Mouse (Mus musculus) cerebellum, postnatal 4 days (tissue): ENCODE data around the gene Gm49380.
"Not testable (repeated sequence)": the region's sequence is repeated elsewhere in the genome, so short reads cannot be mapped to it uniquely, and the experiment has no call there.

Experiments
- DNase-seq, 2 experiments: peaks; one replicate each; pipeline ENCODE4 v3.0.0; 2022; ENCODE audit warnings: low spot score in 2 of 2, mixed read lengths in 1 of 2

Gm49380 gene

DNA sequence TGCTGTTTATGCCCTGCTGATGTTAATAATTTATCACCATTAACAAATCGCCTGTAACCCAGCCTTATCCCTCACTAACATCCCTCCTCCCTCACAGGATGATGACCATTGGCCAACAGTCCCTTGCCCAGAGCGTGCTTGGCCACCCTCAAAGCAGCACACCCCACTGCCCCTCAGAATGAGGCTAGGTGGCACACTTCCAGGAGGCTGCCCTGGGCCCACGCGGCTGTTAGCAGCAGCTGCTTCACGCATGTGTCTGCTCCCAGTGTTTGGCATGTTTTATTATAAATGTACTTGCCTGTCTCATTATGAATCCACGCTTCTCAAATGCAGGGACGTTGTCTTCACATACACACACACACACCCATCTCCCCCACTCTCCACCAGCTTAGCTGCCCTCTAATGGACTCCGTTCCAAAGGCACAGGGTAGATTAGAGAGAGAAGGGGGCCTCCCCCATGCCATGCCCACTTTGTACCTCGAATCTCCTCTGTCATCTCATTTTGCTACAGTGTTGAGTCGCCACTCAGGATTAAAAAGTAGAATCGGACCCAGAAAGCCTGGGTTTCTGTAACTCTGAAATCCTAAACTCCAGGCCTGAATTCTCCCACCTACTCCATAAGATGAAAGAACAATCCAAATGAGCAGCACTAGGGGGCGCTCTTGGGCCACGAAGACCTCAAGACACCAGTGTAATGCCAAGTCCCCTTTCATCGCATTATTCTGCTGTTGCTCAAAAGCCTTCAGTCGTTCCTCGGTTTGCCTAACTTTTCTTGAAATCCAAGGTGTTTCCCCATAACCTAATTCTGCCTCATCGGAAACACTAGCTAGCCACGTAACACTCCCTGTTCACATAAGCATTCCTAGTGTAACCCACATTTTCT lies 12.5 kb upstream of the Gm49380 start:
- DNase-seq: peak; percentile 76 to 88

DNA sequence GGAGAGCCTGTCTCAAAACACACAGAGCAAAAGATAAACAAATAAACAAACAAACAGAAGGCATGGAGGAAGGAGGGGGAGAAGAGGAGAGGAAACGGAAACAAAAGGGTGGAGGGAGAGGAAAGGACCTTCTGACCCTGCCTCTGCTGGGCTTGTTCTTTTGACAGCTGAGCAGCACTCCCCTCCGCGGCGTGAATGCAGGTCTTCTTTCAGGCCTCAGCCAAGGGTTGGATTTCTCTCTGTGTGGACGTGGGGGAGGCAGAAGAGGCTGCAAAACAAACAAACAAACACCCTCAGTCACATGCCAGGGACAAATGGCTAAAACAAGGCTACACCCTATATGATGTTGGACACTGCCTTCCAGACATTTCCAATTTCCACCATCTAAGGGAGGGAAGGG lies 11.7 kb upstream of the Gm49380 start:
- DNase-seq: no peak

- DNase-seq: no peak
Observed at GRCm38 (mm10) chr9:44124317-44124716, 11.0 kb upstream of the Gm49380 start.

DNA sequence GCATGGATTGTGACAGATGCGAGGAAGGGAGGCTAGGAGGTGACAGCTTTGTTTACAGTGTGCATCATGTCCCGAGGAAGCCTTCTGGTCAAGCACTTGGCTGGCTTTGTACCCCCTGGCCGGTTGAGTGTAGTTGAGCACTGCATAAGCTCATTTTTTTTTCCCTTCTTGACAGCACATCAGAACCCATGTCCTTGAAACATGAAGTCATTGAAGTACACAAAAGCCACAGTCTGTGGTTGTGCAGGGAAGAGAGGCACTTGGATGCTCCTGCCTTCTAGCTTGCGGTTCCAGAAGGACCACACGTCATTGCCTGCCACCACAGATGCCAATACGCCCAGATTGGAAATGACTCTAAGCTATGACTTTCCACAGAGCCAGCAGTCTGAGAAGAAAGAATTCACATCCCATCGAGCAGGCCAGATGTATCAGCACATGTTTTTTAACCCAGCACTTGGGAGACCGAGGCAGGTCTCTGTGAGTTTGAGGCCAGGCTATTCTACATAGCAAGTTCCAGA lies 6.7 kb upstream of the Gm49380 start:
- DNase-seq: no peak

- peak in 1 of 2 experiments; percentile 29 for DNase-seq
Observed at GRCm38 (mm10) chr9:44119011-44119410, 5.7 kb upstream of the Gm49380 start.

DNA sequence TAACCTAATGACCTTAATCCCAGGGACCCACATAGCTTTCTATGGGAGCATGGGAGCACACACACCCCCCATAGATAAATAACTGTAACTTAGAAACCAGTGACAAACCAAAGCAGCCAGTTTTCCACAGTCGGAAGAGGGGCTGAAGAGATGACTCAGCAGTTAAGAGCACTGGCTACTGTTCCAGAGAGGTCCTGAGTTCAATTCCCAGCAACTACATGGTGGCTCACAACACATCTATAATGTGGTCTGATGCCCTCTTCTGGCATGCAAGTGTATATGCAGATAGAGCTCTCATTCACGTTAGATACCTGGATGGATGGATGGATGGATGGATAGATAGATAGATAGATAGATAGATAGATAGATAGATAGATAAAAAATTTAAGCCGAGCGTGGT lies 2.9 kb upstream of the Gm49380 start:
- no peak for DNase-seq

GRCm38 (mm10) chr9:44115599-44115998 lies 2.3 kb upstream of the Gm49380 start:
- no peak for DNase-seq

DNA sequence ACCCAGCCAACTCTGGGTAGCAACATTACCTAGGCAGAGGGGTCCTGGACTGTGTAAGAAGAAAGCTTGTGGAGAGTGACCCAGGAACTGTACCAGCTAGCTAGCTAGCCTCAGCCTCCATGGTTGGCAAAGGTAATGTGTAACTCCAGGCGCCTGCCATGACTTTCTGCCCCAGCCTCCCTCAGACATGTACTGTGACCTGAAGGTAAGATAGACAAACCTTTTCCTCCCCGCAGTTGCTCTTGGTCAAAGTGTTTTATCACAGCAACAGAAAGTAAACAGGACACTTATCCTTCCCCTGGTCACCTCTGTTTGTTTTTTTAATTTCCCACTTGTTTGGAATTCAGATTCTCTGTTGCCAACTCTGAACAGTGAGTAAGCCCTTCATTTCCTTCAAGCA lies 1.2 kb upstream of the Gm49380 start:
- DNase-seq: no peak

DNA sequence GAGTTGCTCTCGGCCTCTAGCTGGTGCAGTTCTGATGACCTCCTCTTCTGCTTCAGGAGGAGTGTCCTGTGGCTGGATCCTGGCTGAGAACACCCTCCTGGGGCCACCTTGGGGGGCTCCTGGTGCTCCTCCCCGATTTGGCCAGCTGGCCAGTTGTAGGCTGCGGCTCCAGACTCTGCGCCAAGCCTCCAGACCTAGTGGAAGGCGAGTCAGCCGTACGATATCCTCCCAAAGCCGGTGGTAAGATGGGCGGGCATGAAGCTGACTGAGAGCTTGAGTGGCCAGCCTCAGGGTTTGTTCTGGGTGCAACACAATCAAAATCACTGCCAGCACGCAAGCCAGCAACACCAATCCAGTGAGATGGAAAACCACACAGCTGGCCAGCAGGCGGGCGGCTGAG lies 1.4 kb downstream of the Gm49380 start:
- DNase-seq: not testable (repeated sequence)

DNA sequence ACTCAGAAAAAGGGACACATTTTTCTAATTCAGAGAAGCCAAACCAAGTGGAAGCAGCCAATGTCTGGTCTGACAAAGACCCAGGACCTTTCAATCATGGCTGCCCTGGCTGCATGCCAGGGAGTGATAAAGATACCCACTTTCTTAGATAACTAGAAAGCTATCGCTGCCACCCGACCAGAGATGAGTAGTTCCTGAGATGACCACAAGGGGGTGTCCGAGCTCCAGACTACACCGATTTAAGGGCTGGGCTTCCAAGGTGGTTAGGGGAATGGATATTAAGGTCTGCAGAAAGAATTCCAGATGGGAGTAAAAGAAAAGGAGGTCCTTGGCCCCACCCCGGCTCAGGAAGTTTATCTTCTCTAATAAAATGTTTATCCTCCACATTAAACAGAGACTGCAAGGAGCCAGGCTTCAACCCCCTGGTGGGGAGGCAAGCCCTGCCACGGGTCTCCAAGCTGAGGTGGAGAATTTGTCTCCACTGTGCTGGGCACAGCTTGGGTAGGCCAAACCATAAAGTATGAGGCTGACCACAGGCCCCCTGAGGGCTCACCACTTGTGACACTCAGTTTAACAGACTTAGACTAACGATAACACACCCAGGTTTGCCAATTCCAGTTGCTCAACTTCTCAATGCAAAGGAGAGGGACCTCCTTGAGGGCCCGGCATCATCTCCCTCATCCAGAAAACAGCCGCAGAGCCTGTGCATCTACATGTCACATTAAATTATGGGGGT lies 3.8 kb downstream of the Gm49380 start:
- DNase-seq: peak; percentile 72 to 86

DNA sequence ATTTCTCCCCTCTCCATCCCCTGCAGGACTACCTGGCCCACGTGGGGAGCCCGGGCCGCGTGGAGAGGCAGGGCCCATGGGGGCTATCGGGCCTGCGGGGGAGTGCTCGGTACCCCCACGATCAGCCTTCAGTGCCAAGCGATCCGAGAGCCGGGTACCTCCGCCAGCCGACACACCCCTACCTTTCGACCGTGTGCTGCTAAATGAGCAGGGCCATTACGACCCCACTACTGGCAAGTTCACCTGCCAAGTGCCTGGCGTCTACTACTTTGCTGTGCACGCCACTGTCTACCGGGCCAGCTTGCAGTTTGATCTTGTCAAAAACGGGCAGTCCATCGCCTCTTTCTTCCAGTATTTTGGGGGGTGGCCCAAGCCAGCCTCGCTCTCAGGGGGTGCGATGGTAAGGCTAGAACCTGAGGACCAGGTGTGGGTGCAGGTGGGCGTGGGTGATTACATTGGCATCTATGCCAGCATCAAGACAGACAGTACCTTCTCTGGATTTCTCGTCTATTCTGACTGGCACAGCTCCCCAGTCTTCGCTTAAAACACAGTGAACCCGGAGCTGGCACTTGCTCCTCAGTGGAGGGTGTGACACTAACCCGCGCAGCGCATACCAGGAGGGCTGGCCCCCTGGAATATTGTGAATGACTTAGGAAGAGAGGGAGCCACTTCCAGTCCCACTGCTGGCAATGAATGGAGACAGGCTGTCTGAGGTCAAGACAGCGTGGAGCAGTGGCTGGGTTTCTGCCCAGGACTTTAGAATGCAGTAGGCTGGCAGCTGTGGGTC lies 4.8 kb downstream of the Gm49380 start:
- no peak for DNase-seq

DNA sequence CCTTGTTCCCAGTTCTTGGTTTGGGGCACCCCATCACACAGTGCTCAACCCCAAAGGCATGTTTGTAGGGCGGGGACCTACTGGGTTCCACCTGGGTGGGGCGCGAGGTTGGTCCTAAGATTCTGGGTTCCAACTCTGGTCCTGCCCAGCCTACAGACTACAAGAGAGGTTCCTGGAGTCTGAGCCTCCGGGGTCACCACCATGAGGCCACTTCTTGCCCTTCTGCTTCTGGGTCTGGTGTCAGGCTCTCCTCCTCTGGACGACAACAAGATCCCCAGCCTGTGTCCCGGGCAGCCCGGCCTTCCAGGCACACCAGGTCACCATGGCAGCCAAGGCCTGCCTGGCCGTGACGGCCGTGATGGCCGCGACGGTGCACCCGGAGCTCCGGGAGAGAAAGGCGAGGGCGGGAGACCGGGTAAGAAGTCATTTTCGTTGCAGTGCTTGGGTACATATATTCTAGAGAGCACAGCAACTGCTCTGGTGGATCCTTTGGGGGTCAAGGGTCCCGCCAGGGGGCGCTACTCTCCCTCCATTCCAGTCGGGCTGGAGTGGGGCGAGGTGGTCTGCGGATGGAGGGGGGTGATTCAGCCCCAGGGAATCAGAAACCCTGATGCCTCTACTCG lies 5.6 kb downstream of the Gm49380 start:
- peak in 1 of 2 experiments; percentile 66 for DNase-seq

DNA sequence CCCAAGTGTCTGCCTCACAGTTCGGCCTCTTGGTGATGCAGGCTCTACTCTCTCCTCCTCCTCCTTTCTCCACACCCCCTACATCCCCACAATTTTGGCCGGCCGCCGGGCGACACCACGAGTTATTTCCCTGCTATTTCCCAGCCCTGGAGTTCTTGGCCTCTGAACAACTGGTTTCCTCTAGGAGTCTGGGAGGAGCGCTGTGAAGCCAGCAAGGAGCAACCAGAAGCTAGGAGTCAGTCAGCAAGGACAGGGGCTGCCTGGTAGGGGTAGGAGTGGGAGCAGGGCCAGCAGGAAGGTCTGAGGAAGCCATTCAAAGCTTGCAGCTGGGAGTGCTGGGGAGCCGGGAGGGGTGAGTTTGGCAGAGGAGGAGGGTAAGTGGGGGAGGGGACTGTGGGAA lies 6.2 kb downstream of the Gm49380 start, which contains the start of gene C1qtnf5:
TSS of gene C1qtnf5 (plus strand) at position 136 of the 400 bp plus-strand sequence.
- peak; percentile 67 to 72 for DNase-seq

DNA sequence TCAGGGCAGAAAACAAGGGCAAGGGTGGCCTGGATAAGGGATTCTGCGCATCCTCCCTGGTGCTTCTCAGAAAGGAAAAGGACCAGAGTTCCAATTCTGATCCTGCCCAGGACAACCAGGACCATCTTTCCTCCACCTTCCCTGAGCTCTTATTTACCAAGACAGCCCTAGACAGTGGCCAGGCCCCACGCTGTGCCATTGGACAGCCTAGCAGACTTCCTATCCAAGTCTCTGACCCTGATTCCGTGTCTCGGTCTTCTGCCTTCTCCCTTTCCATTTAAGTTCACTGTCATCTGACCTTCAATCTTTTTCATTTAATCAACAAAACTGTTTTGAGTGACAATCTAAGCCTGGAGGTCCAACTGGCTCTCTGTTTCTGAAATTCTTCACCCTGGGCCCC lies 6.7 kb downstream of the Gm49380 start:
- DNase-seq: no peak

DNA sequence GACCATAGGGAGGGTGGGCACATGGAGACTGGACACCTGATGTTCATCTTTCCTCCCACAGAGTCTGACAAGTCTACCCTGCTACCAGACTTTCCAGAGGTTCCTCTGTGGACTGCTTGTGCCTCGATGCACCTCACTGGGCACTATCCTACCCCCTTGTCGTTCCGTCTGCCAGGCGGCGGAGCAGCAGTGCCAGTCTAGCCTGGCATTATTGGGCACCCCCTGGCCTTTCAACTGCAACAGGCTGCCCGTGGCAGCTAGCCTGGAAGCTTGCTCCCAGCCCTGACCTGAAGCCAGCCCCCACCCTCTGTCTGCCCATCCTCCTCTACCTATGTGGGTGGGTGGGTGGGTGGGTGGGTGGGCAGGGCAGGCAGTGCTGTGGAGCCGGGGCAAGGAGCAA lies 7.1 kb downstream of the Gm49380 start:
- no peak for DNase-seq

DNA sequence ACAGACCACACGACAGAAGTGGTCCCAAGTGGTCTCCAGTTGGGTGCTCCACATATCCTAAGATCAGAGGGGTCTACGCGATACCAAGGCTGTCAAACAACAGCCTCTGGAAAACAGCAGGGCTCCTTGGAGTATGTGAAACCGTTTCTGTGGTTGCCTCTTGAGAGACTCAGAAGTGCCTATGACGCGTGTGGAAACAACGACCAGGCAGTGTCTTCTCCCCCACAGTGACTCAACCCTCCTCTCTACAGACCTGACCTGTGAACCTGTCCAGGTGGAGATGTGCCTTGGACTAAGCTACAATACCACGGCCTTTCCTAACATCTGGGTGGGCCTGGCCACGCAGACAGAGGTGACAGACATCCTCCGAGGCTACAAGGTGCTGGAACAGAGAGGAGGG lies 7.5 kb downstream of the Gm49380 start:
- no peak for DNase-seq

DNA sequence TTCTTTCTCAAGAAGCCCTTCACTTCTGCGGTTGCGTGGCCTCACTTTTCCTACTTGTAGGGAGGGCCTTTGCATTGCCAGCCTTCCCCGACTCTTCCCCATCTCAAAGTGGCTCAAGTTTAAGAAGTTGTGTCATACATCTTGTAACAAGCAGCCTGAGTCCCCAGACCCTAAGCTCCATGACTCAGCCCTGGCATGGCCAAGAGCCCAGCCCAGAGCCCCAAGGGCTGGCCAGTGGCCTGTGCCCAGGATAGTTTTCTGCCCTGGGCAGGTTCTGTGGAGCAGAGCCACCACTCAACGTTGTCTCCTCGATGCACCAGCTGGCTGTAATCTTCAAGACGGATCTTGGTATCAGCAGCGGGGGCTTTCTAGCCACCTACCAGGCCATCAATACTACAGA lies 8.4 kb downstream of the Gm49380 start:
- no peak for DNase-seq

- no peak for DNase-seq
Observed at GRCm38 (mm10) chr9:44101490-44101889, 11.8 kb downstream of the Gm49380 start, which contains the start of gene Mfrp. Mfrp (plus strand) TSS chr9:44101729.

DNA sequence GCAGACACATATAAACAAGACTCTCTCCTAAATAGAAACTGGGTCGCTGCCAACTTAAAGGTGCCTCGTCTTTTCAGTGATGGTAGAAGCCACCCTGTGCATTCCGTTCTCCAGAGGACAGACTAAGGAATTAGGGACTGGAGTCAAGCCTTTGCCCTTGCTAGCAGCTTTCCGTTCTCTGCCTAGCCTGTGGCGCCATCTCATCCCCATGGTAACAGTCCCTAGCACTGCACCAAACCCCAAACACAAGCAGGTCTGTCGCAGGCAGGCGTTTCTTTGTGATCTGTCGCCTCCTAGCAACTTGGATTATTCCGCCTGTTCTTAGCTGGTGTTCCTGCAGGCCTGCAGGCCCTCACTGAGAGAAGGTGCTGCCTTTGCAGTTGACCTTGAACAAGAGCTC lies 16.8 kb downstream of the Gm49380 start:
- DNase-seq: no peak

DNA sequence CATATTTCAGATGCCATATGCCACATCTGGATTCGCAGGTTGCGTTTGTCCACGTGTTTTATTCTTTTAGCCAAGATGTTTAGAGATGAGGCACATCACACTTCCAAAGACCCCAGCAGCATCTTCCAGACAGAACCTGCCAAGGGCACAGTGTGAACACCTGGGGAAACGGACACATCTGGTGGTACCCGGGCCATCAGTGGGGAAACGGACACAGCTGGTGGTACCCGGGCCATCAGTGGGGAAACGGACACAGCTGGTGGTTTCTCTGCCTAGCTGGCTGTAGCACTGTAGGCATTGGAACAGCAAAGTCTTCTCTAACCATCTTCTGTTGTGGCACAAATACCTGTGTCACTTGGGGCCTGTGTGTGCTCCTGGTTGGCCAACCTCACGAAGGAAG lies 17.5 kb downstream of the Gm49380 start:
- DNase-seq: no peak

GRCm38 (mm10) chr9:44094737-44095136 lies 18.6 kb downstream of the Gm49380 start:
- no peak for DNase-seq
